Mouse (Mus musculus) embryo, embryonic 11 days (tissue): ENCODE measurements around the gene Agtr1b.

Experiments used
- DNase-seq: peaks from one replicate; pipeline ENCODE4 v3.0.0-alpha.2; 2015

Gene Agtr1b

GRCm38 (mm10) chr3:20366558-20367522, at the start of gene Agtr1b:
TSS of gene Agtr1b (minus strand) at chr3:20367177.
- DNase-seq, result peak; percentile 56

- no peak for DNase-seq
Observed at GRCm38 (mm10) chr3:20353598-20353997, 13.4 kb downstream of the Agtr1b start.

- no peak for DNase-seq
Observed at GRCm38 (mm10) chr3:20348206-20348605, 18.8 kb downstream of the Agtr1b start.

GRCm38 (mm10) chr3:20340402-20340801, 26.6 kb downstream of the Agtr1b start:
- no peak for DNase-seq

GRCm38 (mm10) chr3:20334681-20335080, 32.3 kb downstream of the Agtr1b start:
- DNase-seq, result peak; percentile 3

GRCm38 (mm10) chr3:20317233-20317632, 49.7 kb downstream of the Agtr1b start:
- peak; percentile 8 for DNase-seq

- no peak for DNase-seq
Observed at GRCm38 (mm10) chr3:20309142-20309541, 57.8 kb downstream of the Agtr1b start.

GRCm38 (mm10) chr3:20307256-20307655, 59.7 kb downstream of the Agtr1b start:
- no peak for DNase-seq

- no peak for DNase-seq
Observed at GRCm38 (mm10) chr3:20304758-20305352, 62.1 kb downstream of the Agtr1b start.

- DNase-seq, result no peak
Observed at GRCm38 (mm10) chr3:20295546-20295945, 71.4 kb downstream of the Agtr1b start.

- DNase-seq, result no peak
Observed at GRCm38 (mm10) chr3:20294542-20295348, 72.2 kb downstream of the Agtr1b start.

GRCm38 (mm10) chr3:20291370-20291769, 75.6 kb downstream of the Agtr1b start:
- DNase-seq, result no peak

- DNase-seq, result no peak
Observed at GRCm38 (mm10) chr3:20288761-20289160, 78.2 kb downstream of the Agtr1b start.

- DNase-seq, result no peak
Observed at GRCm38 (mm10) chr3:20281796-20282195, 85.2 kb downstream of the Agtr1b start.

- no peak for DNase-seq
Observed at GRCm38 (mm10) chr3:20275633-20276032, 91.3 kb downstream of the Agtr1b start, which contains the start of gene Cpb1. TSS of gene Cpb1 (minus strand) at chr3:20275733.
